Mouse (Mus musculus) midbrain, embryonic 12.5 days (tissue): ENCODE measurements around the gene Prdm1. TPM values are rescaled to one million over a fixed set of nuclear protein-coding genes. Genes with fewer than 3 reads are reported as not detected.

Source experiments
- ATAC-seq: fragments of 200-750 bp; cut with Nextera tagmentation; 2 replicates; pipeline ENCODE4 v1.8.0; 2017; ENCODE audit warnings: low read depth, moderate TSS enrichment, moderate library complexity; ENCODE audit not compliant: low FRiP score
- H3K27ac ChIP-seq: fragments of 300-500 bp; sonication (generic); replicated peaks from 2 replicates; pipeline ENCODE4 v1.5.1; 2016; ENCODE audit warnings: mild to moderate bottlenecking
- H3K27me3 ChIP-seq: fragments of 300-500 bp; sonication (generic); 2 replicates; pipeline ENCODE4 v1.6.1; 2016; ENCODE audit warnings: mild to moderate bottlenecking
- H3K36me3 ChIP-seq: fragments of 300-500 bp; sonication (generic); 2 replicates; pipeline ENCODE4 v1.6.1; 2016
- H3K4me1 ChIP-seq: fragments of 300-500 bp; sonication (generic); 2 replicates; pipeline ENCODE4 v1.6.1; 2016
- H3K4me2 ChIP-seq: fragments of 300-500 bp; sonication (generic); replicated peaks from 2 replicates; pipeline ENCODE4 v1.6.1; 2016; ENCODE audit warnings: mild to moderate bottlenecking, moderate library complexity
- H3K4me3 ChIP-seq: fragments of 300-500 bp; sonication (generic); 2 replicates; pipeline ENCODE4 v1.5.1; 2016; ENCODE audit warnings: mild to moderate bottlenecking
- H3K9ac ChIP-seq: fragments of 300-500 bp; sonication (generic); replicated peaks from 2 replicates; pipeline ENCODE4 v1.6.1; 2016; ENCODE audit warnings: mild to moderate bottlenecking, moderate library complexity
- H3K9me3 ChIP-seq: fragments of 300-500 bp; sonication (generic); 2 replicates; pipeline ENCODE4 v1.6.1; 2016; ENCODE audit warnings: mild to moderate bottlenecking
- WGBS: fragments of 180-500 bp; shearing (Covaris S2); methylation state at CpG from one replicate; pipeline ENCODE4 v1.1.7; 2016; 5-methylcytosine and 5-hydroxymethylcytosine counted together
- polyA plus RNA-seq: library from polyadenylated mRNA; unstranded; fragments of >200 nt; fragmentation: Nextera tagmentation; extraction: Ambion mirVana; gene quantifications from 2 replicates; pipeline ENCODE4 v1.2.1, GENCODE M21; 2016

The Prdm1 gene
- polyA plus RNA-seq, 1 experiment from 2014 or later: 0.87 TPM

DNA sequence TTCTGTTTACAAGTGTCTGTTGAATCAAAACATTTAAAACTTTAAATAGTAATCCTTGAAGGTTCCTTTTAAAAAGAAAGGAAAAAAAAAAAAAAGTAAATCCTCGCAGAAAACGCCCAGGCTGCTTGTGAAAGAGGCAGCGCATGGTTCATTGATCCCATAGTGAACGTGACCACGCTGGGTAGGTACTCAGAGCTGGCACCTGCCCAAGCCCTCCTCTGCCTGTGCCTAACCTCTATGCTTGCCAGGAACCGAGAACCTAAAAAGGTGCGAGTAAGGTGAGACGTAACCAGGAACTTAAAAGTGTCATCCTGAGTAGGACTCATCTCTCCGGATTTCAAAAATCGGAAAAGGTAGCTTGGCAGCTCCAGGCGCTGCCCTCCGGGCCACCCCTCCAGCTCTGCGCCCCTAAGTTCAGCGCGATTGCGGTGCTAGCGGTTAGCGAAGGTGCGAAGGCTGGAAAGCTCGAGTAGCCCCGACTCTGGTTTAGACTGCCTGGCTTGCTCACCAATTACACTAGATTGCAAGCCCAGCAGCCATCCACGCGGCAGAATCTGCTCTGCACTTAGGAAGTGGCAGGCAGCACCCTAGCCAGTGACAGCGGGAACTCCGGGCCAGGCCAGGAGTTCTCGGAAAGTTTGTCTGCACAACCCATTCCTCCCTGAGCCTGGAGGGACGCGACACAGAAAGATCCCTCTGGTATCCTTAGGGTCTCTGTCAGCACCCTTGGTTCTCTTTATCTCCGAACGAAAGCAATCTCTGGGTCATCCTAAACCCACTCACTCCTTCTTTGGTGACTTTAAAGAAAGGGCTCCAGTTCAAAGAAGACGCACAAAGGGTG is 1.3 kb downstream of the Prdm1 start:
- Histone ChIP-seq H3K27ac (no peak overlapping the region), H3K36me3 (no peaks in the 10 kb centered on the region), H3K4me1 (peaks cover 22% of the 10 kb centered on the region), H3K4me3 (peak overlapping the region; percentile 29), H3K9me3 (no peaks in the 10 kb centered on the region), H3K9ac (no peak overlapping the region), H3K4me2 (peak overlapping the region; percentile 45), H3K27me3 (peaks cover 66% of the 10 kb centered on the region)
- under 1% methylated on average over 31 of the region's 31 CpGs for WGBS
- 0 out of 2 replicates have a peak, but pooled peaks have one; percentile 16 for ATAC-seq

- no peaks in the 10 kb centered on the region for H3K4me1 ChIP-seq
- H3K4me2 ChIP-seq: no peak overlapping the region
- ATAC-seq: no peak
- H3K27ac ChIP-seq: no peak overlapping the region
- H3K9ac ChIP-seq: no peak overlapping the region
- no peaks in the 10 kb centered on the region for H3K36me3 ChIP-seq
- 31% methylated on average over 6 of the region's 6 CpGs for WGBS
- peaks cover 18% of the 10 kb centered on the region; the same call in 1 of the 2 replicates for H3K27me3 ChIP-seq
- H3K9me3 ChIP-seq: no peaks in the 10 kb centered on the region
- H3K4me3 ChIP-seq: no peak overlapping the region
Measured at GRCm38 (mm10) chr10:44520189-44520588, 8.1 kb downstream of the Prdm1 start.

DNA sequence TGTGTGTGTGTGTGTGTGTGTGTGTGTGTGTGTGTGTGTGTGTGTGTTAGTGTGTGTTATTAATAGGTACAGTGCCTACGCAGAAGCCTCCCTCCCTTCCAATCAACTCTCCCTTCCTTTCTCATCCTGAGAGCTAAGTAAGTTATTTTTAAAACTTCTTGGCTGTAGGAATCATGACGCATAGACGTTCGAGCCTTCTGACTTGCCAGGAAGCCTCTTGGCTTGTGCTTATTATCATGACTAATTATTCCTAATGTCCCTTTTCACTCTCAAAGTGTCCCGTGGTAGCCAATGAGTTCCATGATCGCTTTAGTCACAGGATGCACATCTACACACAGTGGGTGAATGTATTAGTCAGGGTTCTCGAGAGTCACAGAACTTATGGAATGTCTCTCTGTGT is 9.7 kb downstream of the Prdm1 start:
- 86% methylated on average over 7 of the region's 7 CpGs for WGBS
- Histone ChIP-seq H3K27me3 (peaks cover 9% of the 10 kb centered on the region; the same call in 1 of the 2 replicates), H3K4me3 (no peak overlapping the region), H3K36me3 (no peaks in the 10 kb centered on the region), H3K27ac (no peak overlapping the region), H3K9me3 (no peaks in the 10 kb centered on the region), H3K4me1 (no peaks in the 10 kb centered on the region), H3K4me2 (no peak overlapping the region), H3K9ac (no peak overlapping the region)
- no peak for ATAC-seq

- Histone ChIP-seq H3K4me2 (no peak overlapping the region), H3K27me3 (no peaks in the 10 kb centered on the region), H3K27ac (no peak overlapping the region), H3K36me3 (no peaks in the 10 kb centered on the region), H3K9me3 (no peaks in the 10 kb centered on the region), H3K4me3 (no peak overlapping the region), H3K4me1 (no peaks in the 10 kb centered on the region), H3K9ac (no peak overlapping the region)
- 83% methylated on average over 5 of the region's 5 CpGs for WGBS
- no peak for ATAC-seq
Measured at GRCm38 (mm10) chr10:44513108-44513507, 15.2 kb downstream of the Prdm1 start.

DNA sequence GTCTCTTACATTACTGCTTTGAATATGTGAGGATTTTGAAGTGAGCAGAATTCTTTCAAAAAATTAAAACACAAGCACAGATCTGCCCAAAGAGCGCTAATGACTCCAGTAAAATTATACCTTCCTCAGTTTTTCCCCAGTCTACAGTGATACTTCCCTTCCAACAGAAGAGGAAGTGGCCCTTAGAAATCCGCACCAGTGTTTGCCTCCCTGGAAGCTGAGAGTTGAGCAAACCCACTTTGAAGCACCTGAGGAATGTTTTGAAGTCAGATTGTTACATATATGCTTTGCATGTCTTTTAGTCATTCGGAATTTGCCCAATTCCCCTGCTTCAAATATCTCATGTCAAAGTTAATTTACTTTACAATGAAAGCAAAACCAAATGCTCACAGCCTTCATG is 17.3 kb downstream of the Prdm1 start:
- WGBS: 90% methylated on average over 3 of the region's 3 CpGs

DNA sequence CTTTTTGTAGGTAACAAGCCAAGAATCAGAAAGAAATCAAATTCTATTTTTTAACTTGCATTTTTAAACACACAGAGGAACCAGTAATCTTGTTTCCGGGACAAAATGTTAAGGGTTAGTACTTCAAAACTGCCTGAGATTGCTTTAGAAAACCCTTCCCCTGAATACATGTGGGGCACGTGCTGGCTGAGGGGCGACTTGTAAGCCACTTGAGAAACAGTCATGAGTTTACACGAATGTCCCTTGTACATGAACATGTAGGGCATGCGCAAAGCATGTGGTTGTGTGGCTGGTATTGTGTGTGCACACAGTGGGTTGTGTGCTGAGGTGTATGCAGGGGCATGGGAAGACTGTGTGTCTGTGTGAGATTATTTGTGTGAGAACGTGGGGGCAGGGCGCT is 19.7 kb downstream of the Prdm1 start:
- H3K36me3 ChIP-seq: no peaks in the 10 kb centered on the region
- 95% methylated on average over 7 of the region's 7 CpGs for WGBS
- no peak overlapping the region for H3K4me2 ChIP-seq
- no peak overlapping the region for H3K27ac ChIP-seq
- H3K9me3 ChIP-seq: no peaks in the 10 kb centered on the region
- H3K4me3 ChIP-seq: no peak overlapping the region
- ATAC-seq: no peak
- H3K27me3 ChIP-seq: no peaks in the 10 kb centered on the region; the same call in 1 of the 2 replicates
- H3K4me1 ChIP-seq: no peaks in the 10 kb centered on the region
- no peak overlapping the region for H3K9ac ChIP-seq

More for the DNA sequence above, 17.3 kb downstream of the Prdm1 start:
- Histone ChIP-seq H3K9me3 (no peaks in the 10 kb centered on the region), H3K27me3 (no peaks in the 10 kb centered on the region; the same call in 1 of the 2 replicates), H3K36me3 (no peaks in the 10 kb centered on the region), H3K4me1 (no peaks in the 10 kb centered on the region), H3K27ac (no peak overlapping the region), H3K9ac (no peak overlapping the region), H3K4me3 (no peak overlapping the region), H3K4me2 (no peak overlapping the region)
- ATAC-seq: no peak

DNA sequence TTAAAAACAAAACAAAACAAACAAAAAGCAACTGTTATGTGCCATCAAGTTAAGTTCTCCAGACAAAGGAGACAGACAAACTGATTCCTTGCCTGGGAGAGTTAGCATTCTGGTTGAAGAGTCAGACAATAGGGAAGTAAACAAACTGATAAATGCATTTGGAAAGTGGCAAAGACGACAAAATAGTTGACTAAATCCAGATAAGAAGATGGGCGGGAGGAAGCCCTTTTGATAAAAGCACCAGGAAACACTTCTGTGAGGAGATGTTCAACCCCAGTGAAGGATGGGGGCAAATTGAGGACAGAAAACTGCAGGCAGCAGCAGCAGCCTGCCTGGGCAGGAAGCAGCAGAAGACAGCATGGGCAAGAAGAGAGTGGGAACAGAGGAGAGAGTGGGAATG is 20.3 kb downstream of the Prdm1 start:
- no peaks in the 10 kb centered on the region; the same call in 1 of the 2 replicates for H3K27me3 ChIP-seq
- no peak for ATAC-seq
- H3K4me3 ChIP-seq: no peak overlapping the region
- no peak overlapping the region for H3K9ac ChIP-seq
- 40% methylated on average over 2 of the region's 2 CpGs for WGBS
- H3K36me3 ChIP-seq: no peaks in the 10 kb centered on the region
- H3K9me3 ChIP-seq: no peaks in the 10 kb centered on the region
- no peak overlapping the region for H3K4me2 ChIP-seq
- H3K4me1 ChIP-seq: no peaks in the 10 kb centered on the region
- no peak overlapping the region for H3K27ac ChIP-seq

- H3K9ac ChIP-seq: no peak overlapping the region
- no peak overlapping the region for H3K4me2 ChIP-seq
- H3K9me3 ChIP-seq: no peaks in the 10 kb centered on the region
- no peaks in the 10 kb centered on the region for H3K4me1 ChIP-seq
- no peak overlapping the region for H3K4me3 ChIP-seq
- H3K27me3 ChIP-seq: peaks cover 6% of the 10 kb centered on the region; the same call in 1 of the 2 replicates
- WGBS: 69% methylated on average over 13 of the region's 13 CpGs
- no peaks in the 10 kb centered on the region for H3K36me3 ChIP-seq
- H3K27ac ChIP-seq: no peak overlapping the region
- no peak for ATAC-seq
Measured at GRCm38 (mm10) chr10:44502891-44503290, 25.4 kb downstream of the Prdm1 start.

DNA sequence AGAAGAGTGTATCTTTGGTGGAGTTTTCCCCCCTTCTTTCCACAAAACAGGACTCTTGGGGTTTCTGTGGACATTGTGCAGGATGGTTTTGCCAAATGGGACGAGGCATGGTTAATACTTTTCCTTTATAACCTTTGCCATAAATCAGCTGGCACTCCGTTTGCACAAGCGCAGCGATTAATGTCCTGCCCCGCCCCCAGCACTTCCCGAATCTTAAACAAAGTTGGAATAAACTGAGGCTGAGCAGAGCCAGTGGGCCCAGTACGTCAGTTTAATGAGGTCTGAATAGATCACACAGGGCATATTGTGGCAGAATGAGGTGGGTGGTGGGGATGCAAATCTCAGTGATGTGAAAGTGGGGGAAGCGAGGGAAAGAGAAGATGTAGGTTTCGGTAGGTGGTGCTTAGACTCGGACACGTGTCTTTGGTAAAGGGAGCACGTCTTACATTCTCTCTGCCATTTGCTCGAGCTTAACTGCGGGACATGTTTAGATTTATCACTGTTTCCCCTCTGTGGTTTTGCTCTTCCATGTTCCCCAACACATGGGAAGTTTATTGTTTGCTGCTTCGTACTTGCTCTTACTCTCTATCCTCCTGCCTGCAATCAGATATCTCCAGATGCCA is 28.3 kb downstream of the Prdm1 start:
- Histone ChIP-seq H3K9me3 (no peaks in the 10 kb centered on the region), H3K9ac (no peak overlapping the region), H3K4me3 (no peak overlapping the region), H3K4me1 (peaks cover 3% of the 10 kb centered on the region; the same call in 1 of the 2 replicates), H3K36me3 (no peaks in the 10 kb centered on the region), H3K27me3 (peaks cover 9% of the 10 kb centered on the region; the same call in 1 of the 2 replicates), H3K4me2 (no peak overlapping the region), H3K27ac (no peak overlapping the region)
- no peak for ATAC-seq
- WGBS: 88% methylated on average over 15 of the region's 15 CpGs

- no peaks in the 10 kb centered on the region for H3K36me3 ChIP-seq
Measured at GRCm38 (mm10) chr10:44493818-44494492, 34.3 kb downstream of the Prdm1 start.

DNA sequence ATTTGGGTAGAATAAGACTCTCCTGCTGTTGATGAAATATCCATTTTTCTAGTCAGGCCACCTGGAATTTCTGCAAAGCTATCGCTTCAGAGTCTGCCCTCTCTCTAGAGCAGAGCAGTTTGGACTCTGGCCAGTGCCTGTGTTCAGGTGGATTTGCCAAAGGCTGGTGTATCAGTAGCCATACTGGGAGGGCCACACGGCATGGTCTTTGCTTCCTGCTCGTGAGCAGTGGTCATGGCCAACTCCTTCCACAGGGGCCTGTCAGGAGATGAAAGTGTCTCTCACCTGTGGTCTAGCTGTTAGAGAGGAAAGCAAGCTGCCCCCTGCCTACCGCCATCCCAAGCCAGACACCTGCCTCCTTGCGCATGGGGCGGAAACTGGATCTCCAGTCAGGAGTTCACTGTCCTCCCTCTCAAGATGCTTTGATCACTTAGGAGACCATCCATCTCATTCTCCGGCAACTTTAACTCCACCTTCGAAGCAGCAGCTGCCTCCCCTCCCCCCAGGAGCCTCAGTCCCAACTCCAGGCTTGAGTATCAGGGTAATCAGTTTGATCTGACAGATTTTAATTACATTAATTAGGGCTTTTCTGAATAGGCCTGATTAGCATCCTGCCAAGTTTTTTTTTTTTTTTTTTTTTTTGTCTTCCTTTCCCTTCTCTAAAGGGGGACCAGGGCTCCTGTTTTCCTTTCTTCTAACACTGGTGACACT is 35.3 kb downstream of the Prdm1 start:
- no peak overlapping the region for H3K4me3 ChIP-seq
- no peak for ATAC-seq
- peaks cover 5% of the 10 kb centered on the region; the same call in 1 of the 2 replicates for H3K4me1 ChIP-seq
- H3K4me2 ChIP-seq: no peak overlapping the region
- no peaks in the 10 kb centered on the region for H3K9me3 ChIP-seq
- WGBS: 72% methylated on average over 8 of the region's 8 CpGs
- H3K36me3 ChIP-seq: no peaks in the 10 kb centered on the region
- no peak overlapping the region for H3K9ac ChIP-seq
- peaks cover 3% of the 10 kb centered on the region; the same call in 1 of the 2 replicates for H3K27me3 ChIP-seq
- no peak overlapping the region for H3K27ac ChIP-seq

More at GRCm38 (mm10) chr10:44493818-44494492, 34.3 kb downstream of the Prdm1 start:
- no peak overlapping the region for H3K27ac ChIP-seq
- ATAC-seq: no peak
- H3K9me3 ChIP-seq: no peaks in the 10 kb centered on the region
- H3K4me2 ChIP-seq: no peak overlapping the region
- no peak overlapping the region for H3K4me3 ChIP-seq
- H3K4me1 ChIP-seq: peaks cover 5% of the 10 kb centered on the region; the same call in 1 of the 2 replicates
- no peak overlapping the region for H3K9ac ChIP-seq
- peaks cover 3% of the 10 kb centered on the region; the same call in 1 of the 2 replicates for H3K27me3 ChIP-seq
- 80% methylated on average over 15 of the region's 15 CpGs for WGBS
